Mouse (Mus musculus) small intestine, adult 2 months (tissue): Measurements from ENCODE around the gene Cd59b.

ENCODE experiments used
- CTCF ChIP-seq: fragments of 200-500 bp; IDR thresholded peaks from 2 replicates; pipeline ENCODE4 v1.5.1; 2012; ENCODE audit warnings: low read depth, mild to moderate bottlenecking, control low read depth, inconsistent platforms, low read length, moderate library complexity, mixed read lengths; ENCODE audit not compliant: insufficient replicate concordance, insufficient read length; ENCODE audit errors: extremely low read depth
- POLR2A ChIP-seq: fragments of 200-500 bp; IDR thresholded peaks from 2 replicates; pipeline ENCODE4 v1.6.1; 2012; ENCODE audit warnings: low read depth, mild to moderate bottlenecking, control low read depth, inconsistent platforms, low read length, moderate library complexity

- no peak for TF ChIP-seq CTCF
- no peak; the same call in 1 of the 2 replicates for TF ChIP-seq POLR2A
Measured at GRCm38 (mm10) chr2:104028139-104028723, 41.4 kb upstream of the Cd59b start, which contains the start of gene 4931422A03Rik.
